Mouse (Mus musculus) neural tube, embryonic 14.5 days (tissue): ENCODE results near the gene Fam84b. TPM values are rescaled to one million over a fixed set of nuclear protein-coding genes. Genes with fewer than 3 reads are reported as not detected.
A peak's percentile ranks its signal among the peaks of the same experiment; 100 is the strongest.
"Not testable (repeated sequence)": the region's sequence is repeated elsewhere in the genome, so short reads cannot be mapped to it uniquely, and the experiment has no call there.

Experiments used
- ATAC-seq: fragments of 200-750 bp; cut with Nextera tagmentation; 2 replicates; pipeline ENCODE4 v1.8.0; 2017; ENCODE audit warnings: low read depth, mild to moderate bottlenecking, moderate TSS enrichment, moderate library complexity
- H3K27ac ChIP-seq: fragments of 300-500 bp; sonication (generic); 2 replicates; pipeline ENCODE4 v1.5.1; 2014; ENCODE audit warnings: low read depth, mild to moderate bottlenecking, control low read depth, low read length, moderate library complexity, mixed read lengths
- H3K27me3 ChIP-seq: fragments of 300-500 bp; sonication (generic); 2 replicates; pipeline ENCODE4 v1.6.1; 2014; ENCODE audit warnings: low read length; ENCODE audit not compliant: control insufficient read depth, insufficient read depth
- H3K36me3 ChIP-seq: fragments of 300-500 bp; sonication (generic); 2 replicates; pipeline ENCODE4 v1.6.1; 2014; ENCODE audit warnings: low read length, mixed read lengths; ENCODE audit not compliant: control insufficient read depth, insufficient read depth
- H3K4me1 ChIP-seq: fragments of 300-500 bp; sonication (generic); 2 replicates; pipeline ENCODE4 v1.6.1; 2014; ENCODE audit warnings: low read length; ENCODE audit not compliant: control insufficient read depth, insufficient read depth
- H3K4me2 ChIP-seq: fragments of 300-500 bp; sonication (generic); 2 replicates; pipeline ENCODE4 v1.6.1; 2014; ENCODE audit warnings: mild to moderate bottlenecking, low read depth, low read length, control low read depth
- H3K4me3 ChIP-seq: fragments of 300-500 bp; sonication (generic); 2 replicates; pipeline ENCODE4 v1.5.1; 2014; ENCODE audit warnings: low read depth, low read length, control low read depth, mixed read lengths
- H3K9ac ChIP-seq: fragments of 300-500 bp; sonication (generic); replicated peaks from 2 replicates; pipeline ENCODE4 v1.6.1; 2014; ENCODE audit warnings: low read depth, mild to moderate bottlenecking, control low read depth, low read length, mixed read lengths
- H3K9me3 ChIP-seq: fragments of 300-500 bp; sonication (generic); 2 replicates; pipeline ENCODE4 v1.6.1; 2016; ENCODE audit warnings: low read length; ENCODE audit not compliant: control insufficient read depth
- WGBS: fragments of 180-500 bp; shearing (Covaris S2); extraction: QIAGEN DNeasy Blood & Tissue Kit; methylation state at CpG from one replicate; pipeline ENCODE4 v1.1.7; 2014; 5-methylcytosine and 5-hydroxymethylcytosine counted together
- polyA plus RNA-seq: library from polyadenylated mRNA; unstranded; fragments of >200 nt; fragmentation: Nextera tagmentation; extraction: Ambion mirVana; gene quantifications from 2 replicates; pipeline ENCODE4 v1.2.1, GENCODE M21; 2014

The Fam84b gene
- polyA plus RNA-seq, 1 experiment from 2014 or later = 7.0 TPM

GRCm38 (mm10) chr15:60848630-60849029 lies 4.9 kb downstream of the Fam84b start:
- H3K27me3 ChIP-seq = no peaks in the 10 kb centered on the region
- no peaks in the 10 kb centered on the region for H3K9me3 ChIP-seq
- ATAC-seq = no peak
- no peak overlapping the region for H3K4me2 ChIP-seq
- peaks cover 2% of the 10 kb centered on the region; the same call in 1 of the 2 replicates for H3K4me1 ChIP-seq
- WGBS = 68% methylated on average over 3 of the region's 3 CpGs
- no peak overlapping the region for H3K9ac ChIP-seq
- H3K4me3 ChIP-seq = no peak overlapping the region
- no peak overlapping the region for H3K27ac ChIP-seq
- H3K36me3 ChIP-seq = no peaks in the 10 kb centered on the region

- Histone ChIP-seq H3K4me1 (no peaks in the 10 kb centered on the region), H3K4me3 (no peak overlapping the region), H3K36me3 (no peaks in the 10 kb centered on the region), H3K27ac (no peak overlapping the region), H3K4me2 (no peak overlapping the region), H3K9ac (no peak overlapping the region), H3K9me3 (no peaks in the 10 kb centered on the region), H3K27me3 (no peaks in the 10 kb centered on the region)
- 33% methylated on average over 6 of the region's 6 CpGs for WGBS
- ATAC-seq = no peak
Measured at GRCm38 (mm10) chr15:60846291-60846690, 7.3 kb downstream of the Fam84b start.

- Histone ChIP-seq H3K4me3 (no peak overlapping the region), H3K4me2 (no peak overlapping the region), H3K9ac (no peak overlapping the region), H3K36me3 (no peaks in the 10 kb centered on the region), H3K4me1 (no peaks in the 10 kb centered on the region), H3K27ac (no peak overlapping the region), H3K27me3 (no peaks in the 10 kb centered on the region), H3K9me3 (no peaks in the 10 kb centered on the region)
- no peak for ATAC-seq
- 13% methylated on average over 3 of the region's 3 CpGs for WGBS
Measured at GRCm38 (mm10) chr15:60845886-60846285, 7.7 kb downstream of the Fam84b start.

GRCm38 (mm10) chr15:60841785-60842184 lies 11.8 kb downstream of the Fam84b start:
- 71% methylated on average over 4 of the region's 4 CpGs for WGBS
- no peak overlapping the region for H3K4me2 ChIP-seq
- no peaks in the 10 kb centered on the region for H3K27me3 ChIP-seq
- H3K4me3 ChIP-seq = no peak overlapping the region
- no peak for ATAC-seq
- H3K36me3 ChIP-seq = no peaks in the 10 kb centered on the region
- no peak overlapping the region for H3K27ac ChIP-seq
- no peaks in the 10 kb centered on the region for H3K4me1 ChIP-seq
- no peak overlapping the region for H3K9ac ChIP-seq
- no peaks in the 10 kb centered on the region for H3K9me3 ChIP-seq

GRCm38 (mm10) chr15:60841312-60841711 lies 12.3 kb downstream of the Fam84b start:
- ATAC-seq = 0 out of 2 replicates have a peak, but pooled peaks have one; percentile 24
- not testable (repeated sequence) for H3K27ac ChIP-seq, H3K27me3 ChIP-seq, H3K9ac ChIP-seq, H3K4me1 ChIP-seq, H3K4me3 ChIP-seq, H3K9me3 ChIP-seq, H3K36me3 ChIP-seq, H3K4me2 ChIP-seq

- H3K36me3 ChIP-seq = no peaks in the 10 kb centered on the region
- no peak overlapping the region for H3K4me3 ChIP-seq
- no peaks in the 10 kb centered on the region for H3K27me3 ChIP-seq
- no peak overlapping the region for H3K4me2 ChIP-seq
- no peak overlapping the region for H3K9ac ChIP-seq
- WGBS = 36% methylated on average over 4 of the region's 4 CpGs
- no peak for ATAC-seq
- H3K9me3 ChIP-seq = no peaks in the 10 kb centered on the region
- H3K4me1 ChIP-seq = no peaks in the 10 kb centered on the region
- no peak overlapping the region for H3K27ac ChIP-seq
Measured at GRCm38 (mm10) chr15:60840296-60840670, 13.3 kb downstream of the Fam84b start.

- no peaks in the 10 kb centered on the region for H3K4me1 ChIP-seq
- 28% methylated on average over 3 of the region's 3 CpGs for WGBS
- H3K4me2 ChIP-seq = no peak overlapping the region
- H3K9ac ChIP-seq = no peak overlapping the region
- H3K9me3 ChIP-seq = no peaks in the 10 kb centered on the region
- no peaks in the 10 kb centered on the region for H3K27me3 ChIP-seq
- H3K36me3 ChIP-seq = no peaks in the 10 kb centered on the region
- no peak for ATAC-seq
- no peak overlapping the region for H3K27ac ChIP-seq
- H3K4me3 ChIP-seq = no peak overlapping the region
Measured at GRCm38 (mm10) chr15:60839539-60840295, 13.9 kb downstream of the Fam84b start.

GRCm38 (mm10) chr15:60838135-60838534 lies 15.4 kb downstream of the Fam84b start:
- no peak overlapping the region for H3K27ac ChIP-seq

GRCm38 (mm10) chr15:60837719-60838118 lies 15.9 kb downstream of the Fam84b start:
- 93% methylated on average over 9 of the region's 9 CpGs for WGBS
- no peaks in the 10 kb centered on the region for H3K36me3 ChIP-seq
- no peaks in the 10 kb centered on the region for H3K4me1 ChIP-seq
- H3K4me3 ChIP-seq = no peak overlapping the region
- ATAC-seq = no peak
- H3K27me3 ChIP-seq = no peaks in the 10 kb centered on the region
- H3K4me2 ChIP-seq = no peak overlapping the region
- no peaks in the 10 kb centered on the region for H3K9me3 ChIP-seq
- H3K9ac ChIP-seq = no peak overlapping the region
- H3K27ac ChIP-seq = no peak overlapping the region

More at GRCm38 (mm10) chr15:60838135-60838534, 15.4 kb downstream of the Fam84b start:
- Histone ChIP-seq H3K36me3 (no peaks in the 10 kb centered on the region), H3K4me1 (no peaks in the 10 kb centered on the region), H3K9me3 (no peaks in the 10 kb centered on the region), H3K4me3 (no peak overlapping the region), H3K27me3 (no peaks in the 10 kb centered on the region), H3K9ac (no peak overlapping the region), H3K4me2 (no peak overlapping the region)
- ATAC-seq = no peak
- WGBS = 63% methylated on average over 8 of the region's 8 CpGs
